Mouse (Mus musculus): ENCODE results near the gene Frrs1l.
A peak's percentile ranks its signal among the peaks of the same experiment; 100 is the strongest.

Frrs1l gene

GRCm38 (mm10) chr4:56990215-56990584 is at the start of gene Frrs1l:
Gene Frrs1l (minus strand): TSS chr4:56990391.
- peak; percentile 36 to 56 for DNase-seq (ENCODE audit: low spot score in 2 of 2)

GRCm38 (mm10) chr4:57039127-57040031 is 49.2 kb upstream of the Frrs1l start:
- DNase-seq (ENCODE audit: low spot score in 2 of 2) = no peak

- no peak for DNase-seq (ENCODE audit: low spot score in 2 of 2)
Observed at GRCm38 (mm10) chr4:57037554-57037953, 47.4 kb upstream of the Frrs1l start.

- DNase-seq (ENCODE audit: low spot score in 2 of 2) = no peak
Observed at GRCm38 (mm10) chr4:57034169-57034568, 44.0 kb upstream of the Frrs1l start.

GRCm38 (mm10) chr4:57031440-57031839 is 41.2 kb upstream of the Frrs1l start:
- DNase-seq (ENCODE audit: low spot score in 2 of 2) = no peak

GRCm38 (mm10) chr4:57027954-57028353 is 37.8 kb upstream of the Frrs1l start:
- no peak for DNase-seq (ENCODE audit: low spot score in 2 of 2)

GRCm38 (mm10) chr4:57023527-57023926 is 33.3 kb upstream of the Frrs1l start:
- no peak for DNase-seq (ENCODE audit: low spot score in 2 of 2)

GRCm38 (mm10) chr4:57021288-57021687 is 31.1 kb upstream of the Frrs1l start:
- DNase-seq (ENCODE audit: low spot score in 2 of 2) = no peak

- peak in 1 of 2 experiments; percentile 64 for DNase-seq (ENCODE audit: low spot score in 2 of 2)
Observed at GRCm38 (mm10) chr4:57017229-57017628, 27.0 kb upstream of the Frrs1l start.

- DNase-seq (ENCODE audit: low spot score in 2 of 2) = no peak
Observed at GRCm38 (mm10) chr4:57016366-57017171, 26.4 kb upstream of the Frrs1l start.

- no peak for DNase-seq (ENCODE audit: low spot score in 2 of 2)
Observed at GRCm38 (mm10) chr4:57015032-57015431, 24.8 kb upstream of the Frrs1l start.

- DNase-seq (ENCODE audit: low spot score in 2 of 2) = no peak
Observed at GRCm38 (mm10) chr4:57011454-57012046, 21.4 kb upstream of the Frrs1l start.

- DNase-seq (ENCODE audit: low spot score in 2 of 2) = no peak
Observed at GRCm38 (mm10) chr4:57010919-57011318, 20.7 kb upstream of the Frrs1l start.

GRCm38 (mm10) chr4:57010425-57010824 is 20.2 kb upstream of the Frrs1l start:
- DNase-seq (ENCODE audit: low spot score in 2 of 2) = no peak

GRCm38 (mm10) chr4:57007717-57008116 is 17.5 kb upstream of the Frrs1l start:
- DNase-seq (ENCODE audit: low spot score in 2 of 2) = no peak

GRCm38 (mm10) chr4:57005011-57005410 is 14.8 kb upstream of the Frrs1l start:
- no peak for DNase-seq (ENCODE audit: low spot score in 2 of 2)

GRCm38 (mm10) chr4:57003886-57004285 is 13.7 kb upstream of the Frrs1l start:
- no peak for DNase-seq (ENCODE audit: low spot score in 2 of 2)

- DNase-seq (ENCODE audit: low spot score in 2 of 2) = no peak
Observed at GRCm38 (mm10) chr4:57002751-57003150, 12.6 kb upstream of the Frrs1l start.

- DNase-seq (ENCODE audit: low spot score in 2 of 2) = no peak
Observed at GRCm38 (mm10) chr4:57001437-57001836, 11.2 kb upstream of the Frrs1l start.

- DNase-seq (ENCODE audit: low spot score in 2 of 2) = no peak
Observed at GRCm38 (mm10) chr4:56993331-56993730, 3.1 kb upstream of the Frrs1l start.

- DNase-seq (ENCODE audit: low spot score in 2 of 2) = no peak
Observed at GRCm38 (mm10) chr4:56991951-56992350, 1.8 kb upstream of the Frrs1l start.
